Mouse (Mus musculus) neutrophil, adult 5-6 weeks (primary cell): Measurements from ENCODE around the gene Cct5. TPM values are rescaled to one million over a fixed set of nuclear protein-coding genes. Genes with fewer than 3 reads are reported as not detected.

ENCODE experiments used
- total RNA-seq: library from RNA; stranded (forward); fragments of 200-1000 nt; gene quantifications from 2 replicates; pipeline ENCODE4 v1.2.3, GENCODE M21; 2017

The Cct5 gene
- total RNA-seq, 1 experiment from 2014 or later = 164 TPM

Other genes with a start within 250 kb of the Cct5 start
- 60.8 and 66.5 TPM in 2 replicates for gene Ankrd33b, start 234.1 kb downstream of the Cct5 start, total RNA-seq
- 0.70 TPM in 1 of 2 replicates, not detected in the other for gene Ropn1l, start 148.1 kb downstream of the Cct5 start, total RNA-seq
- gene March6, start 70.8 kb downstream of the Cct5 start, total RNA-seq = 57.4 and 58.3 TPM in 2 replicates
- not detected in 2 replicates for gene Cmbl, start 36.4 kb downstream of the Cct5 start, total RNA-seq
- 11.2 TPM in 2 replicates for gene Fam173b, start within 50 bp of the Cct5 start, total RNA-seq